10 mouse cellular contexts compared by ENCODE assay signal in genomic region chr9:67802241-67802640, GRCm38 (mm10). TPM values are rescaled to one million over a fixed set of nuclear protein-coding genes. Genes with fewer than 3 reads are reported as not detected.
DNase-seq lines count a peak whose midpoint lies in the region; ATAC-seq and TF ChIP-seq lines count a peak whose summit lies in the region.
"Had no signal": no experiment of that assay in that cellular context is flagged by ENCODE, and none has a peak within 500 bp of the region (broad histone marks: within the 10 kb centered on the region; RNA-seq: fewer than 3 reads in every experiment).

No protein-coding gene starts in this region.

- TF ChIP-seq POLR2A in kidney, adult 2 months (IDR thresholded peaks at IDR 0.05; ENCODE audit: low read depth, low read length) = no peak

- ATAC-seq in kidney, embryonic 15.5 days (replicated peaks; ENCODE audit: low FRiP score) = no peak
- no peak for ATAC-seq in G1E (ENCODE audit: extremely low read depth, insufficient number of reproducible peaks, low FRiP score, poor library complexity, severe bottlenecking)
- no peak for ATAC-seq in embryonic facial prominence, embryonic 11.5 days (replicated peaks; ENCODE audit: insufficient number of reproducible peaks, low FRiP score, low TSS enrichment, low read depth)
- no peak for ATAC-seq in inflammation-experienced regulatory T-cells, adult 6 months

- no peaks in the 10 kb centered on the region for H3K36me3 ChIP-seq in kidney, adult 2 months (ENCODE audit: control insufficient read depth, insufficient read depth, low read length)
- no peaks in the 10 kb centered on the region for H3K36me3 ChIP-seq in kidney, embryonic 15.5 days
- H3K36me3 ChIP-seq in G1E (replicated peaks) = no peaks in the 10 kb centered on the region
- no peaks in the 10 kb centered on the region for H3K36me3 ChIP-seq in embryonic facial prominence, embryonic 11.5 days (replicated peaks; ENCODE audit: control insufficient read depth, insufficient read depth, low read depth, low read length)
- H3K36me3 ChIP-seq: midbrain, embryonic 12.5 days had no signal

- intact Hi-C loops in left cerebral cortex, postnatal 4 days (cut with DNase I) = no loop called here

- H3K4me2 ChIP-seq in kidney, embryonic 15.5 days = no peak overlapping the region
- H3K4me2 ChIP-seq in embryonic facial prominence, embryonic 11.5 days (ENCODE audit: low read depth, low read length) = no peak overlapping the region
- H3K4me2 ChIP-seq: midbrain, embryonic 12.5 days had no signal

- no peak overlapping the region for H3K4me3 ChIP-seq in kidney, adult 2 months (ENCODE audit: insufficient read depth, low read depth, low read length)
- no peak overlapping the region for H3K4me3 ChIP-seq in kidney, embryonic 15.5 days (replicated peaks)
- H3K4me3 ChIP-seq in G1E (ENCODE audit: low read depth, low read length) = no peak overlapping the region
- H3K4me3 ChIP-seq in embryonic facial prominence, embryonic 11.5 days (ENCODE audit: low read depth, low read length) = no peak overlapping the region
- H3K4me3 ChIP-seq: midbrain, embryonic 12.5 days had no signal

- H3K9me3 ChIP-seq in kidney, embryonic 15.5 days (replicated peaks) = no peaks in the 10 kb centered on the region
- H3K9me3 ChIP-seq in G1E (replicated peaks) = no peaks in the 10 kb centered on the region
- H3K9me3 ChIP-seq in embryonic facial prominence, embryonic 11.5 days (replicated peaks; ENCODE audit: control insufficient read depth, low read length) = no peaks in the 10 kb centered on the region
- H3K9me3 ChIP-seq: midbrain, embryonic 12.5 days had no signal

- WGBS in kidney, adult 2 months = 28% methylated on average over 6 of the region's 6 CpGs
- 41% methylated on average over 6 of the region's 6 CpGs for WGBS in kidney, embryonic 15.5 days
- 33% methylated on average over 6 of the region's 6 CpGs for WGBS in embryonic facial prominence, embryonic 11.5 days

- no peak overlapping the region for H3K9ac ChIP-seq in kidney, embryonic 15.5 days
- H3K9ac ChIP-seq in embryonic facial prominence, embryonic 11.5 days (replicated peaks; ENCODE audit: low read length) = no peak overlapping the region
- H3K9ac ChIP-seq: midbrain, embryonic 12.5 days had no signal

- TF ChIP-seq CTCF in kidney, adult 2 months (conservative IDR thresholded peaks at IDR 0.05; ENCODE audit: insufficient read depth, insufficient read length, low read depth, low read length) = peak; percentile 68
- TF ChIP-seq CTCF in G1E (IDR thresholded peaks at IDR 0.05; ENCODE audit: low read depth, low read length) = peak; percentile 44; the same call in 1 of the 2 replicates

- no peaks in the 10 kb centered on the region for H3K27me3 ChIP-seq in kidney, adult 2 months (replicated peaks; ENCODE audit: control insufficient read depth, insufficient read depth, low read length)
- H3K27me3 ChIP-seq in kidney, embryonic 15.5 days = no peaks in the 10 kb centered on the region
- peaks cover 11% of the 10 kb centered on the region for H3K27me3 ChIP-seq in G1E (ENCODE audit: insufficient read depth, low read length)
- no peaks in the 10 kb centered on the region for H3K27me3 ChIP-seq in embryonic facial prominence, embryonic 11.5 days (ENCODE audit: control insufficient read depth, insufficient read depth, low read length)

- H3K4me1 ChIP-seq in kidney, adult 2 months (ENCODE audit: control insufficient read depth, insufficient read depth, low read length) = no peaks in the 10 kb centered on the region
- H3K4me1 ChIP-seq in kidney, embryonic 15.5 days = peaks cover 8% of the 10 kb centered on the region; the same call in 1 of the 2 replicates
- no peaks in the 10 kb centered on the region for H3K4me1 ChIP-seq in G1E (ENCODE audit: insufficient read depth, low read depth, low read length)
- H3K4me1 ChIP-seq in embryonic facial prominence, embryonic 11.5 days (ENCODE audit: control insufficient read depth, insufficient read depth, low read length) = no peaks in the 10 kb centered on the region
- H3K4me1 ChIP-seq: midbrain, embryonic 12.5 days had no signal

- H3K27ac ChIP-seq in kidney, adult 2 months (ENCODE audit: insufficient read depth, low read depth, low read length) = no peak overlapping the region
- no peak overlapping the region for H3K27ac ChIP-seq in kidney, embryonic 15.5 days
- H3K27ac ChIP-seq in embryonic facial prominence, embryonic 11.5 days (replicated peaks; ENCODE audit: low read depth, low read length) = no peak overlapping the region
- H3K27ac ChIP-seq: midbrain, embryonic 12.5 days had no signal

- DNase-seq in kidney, adult 2 months = peak; percentile 49
- DNase-seq in G1E (ENCODE audit: low spot score) = no peak
- DNase-seq in adrenal gland, postnatal 25 days = peak; percentile 68
- DNase-seq in embryonic facial prominence, embryonic 11.5 days (ENCODE audit: low spot score) = peak; percentile 65
- peak; percentile 77 for DNase-seq in left cerebral cortex, postnatal 4 days
- peak; percentile 76 for DNase-seq in right cerebral cortex, postnatal 14 days

RNA-seq across cellular contexts. Expression of gene C2cd4a, which starts 29.9 kb away (rescaled TPM):
- polyA plus RNA-seq in kidney, adult 2 months (2012; rRNA removed) = 0.33 and 0.41 TPM in 2 replicates
- polyA plus RNA-seq in kidney, embryonic 15.5 days (2015; fragmentation: Nextera tagmentation; extraction: Ambion mirVana) = 1.1 and 1.6 TPM in 2 replicates
- total RNA-seq in G1E (2014; fragmentation: Nextera tagmentation) = 7.4 and 7.8 TPM in 2 replicates
- 13.2 and 28.9 TPM in 2 replicates for total RNA-seq in G1E (2017)
- polyA plus RNA-seq in G1E (2012) = 251 and 369 TPM in 2 replicates
- total RNA-seq in adrenal gland, postnatal 25 days (2021) = not detected in 2 replicates
- not detected in 2 replicates for polyA plus RNA-seq in embryonic facial prominence, embryonic 11.5 days (2014; fragmentation: Nextera tagmentation; extraction: Ambion mirVana)
- total RNA-seq in left cerebral cortex, postnatal 4 days (2021) = not detected
- not detected for polyA plus RNA-seq in inflammation-experienced regulatory T-cells, adult 6 months (2017; shearing (Covaris generic))
- polyA plus RNA-seq: gonadal fat pad, adult 2 months had no signal

RNA-seq across cellular contexts. Expression of gene Vps13c, which starts 38.0 kb away (rescaled TPM):
- 4.4 and 5.0 TPM in 2 replicates for polyA plus RNA-seq in kidney, adult 2 months (2012; rRNA removed)
- polyA plus RNA-seq in kidney, embryonic 15.5 days (2015; fragmentation: Nextera tagmentation; extraction: Ambion mirVana) = 4.1 and 4.3 TPM in 2 replicates
- total RNA-seq in G1E (2014; fragmentation: Nextera tagmentation) (356 and 366 TPM in 2 replicates), G1E (2017) (111 and 145 TPM in 2 replicates)
- 14.3 and 26.3 TPM in 2 replicates for polyA plus RNA-seq in G1E (2012)
- total RNA-seq in adrenal gland, postnatal 25 days (2021) = 61.2 and 75.2 TPM in 2 replicates
- polyA plus RNA-seq in embryonic facial prominence, embryonic 11.5 days (2014; fragmentation: Nextera tagmentation; extraction: Ambion mirVana) = 4.9 and 5.2 TPM in 2 replicates
- 10 to 100 TPM; 37.0 to 38.7 TPM for total RNA-seq in left cerebral cortex, postnatal 4 days (2021)
- polyA plus RNA-seq in inflammation-experienced regulatory T-cells, adult 6 months (2017; shearing (Covaris generic)) = 10 to 100 TPM; 15.4 to 24.0 (median 19.5) TPM

RNA-seq across cellular contexts. Expression of gene C2cd4b, which starts 43.0 kb away (rescaled TPM):
- not detected in 2 replicates for polyA plus RNA-seq in kidney, adult 2 months (2012; rRNA removed)
- polyA plus RNA-seq in kidney, embryonic 15.5 days (2015; fragmentation: Nextera tagmentation; extraction: Ambion mirVana) = 0.19 and 1.1 TPM in 2 replicates
- total RNA-seq in G1E (2014; fragmentation: Nextera tagmentation) (not detected in 2 replicates), G1E (2017) (not detected in 2 replicates)
- not detected in 2 replicates for polyA plus RNA-seq in G1E (2012)
- total RNA-seq in adrenal gland, postnatal 25 days (2021) = 0.24 TPM in 1 of 2 replicates, not detected in the other
- polyA plus RNA-seq in embryonic facial prominence, embryonic 11.5 days (2014; fragmentation: Nextera tagmentation; extraction: Ambion mirVana) = not detected in 2 replicates
- total RNA-seq in left cerebral cortex, postnatal 4 days (2021) = under 1 TPM; 0.36 to 0.58 TPM
- polyA plus RNA-seq in inflammation-experienced regulatory T-cells, adult 6 months (2017; shearing (Covaris generic)) = not detected

Comparison
In these comparisons a context has a peak if more than half of its experiments do, and no peak if none do; other contexts are left out.
1. RNA of gene C2cd4a, which starts 29.9 kb away (polyA plus RNA-seq): 251 to 369 TPM in G1E; 1.1 to 1.6 TPM in kidney, embryonic 15.5 days, 0.33 to 0.41 TPM in kidney, adult 2 months, not detected in embryonic facial prominence, embryonic 11.5 days and not detected in inflammation-experienced regulatory T-cells, adult 6 months; every median in the first group is over 10 times any median in the second.